ENCODE assay signal across 10 mouse cellular contexts in the genomic region with DNA sequence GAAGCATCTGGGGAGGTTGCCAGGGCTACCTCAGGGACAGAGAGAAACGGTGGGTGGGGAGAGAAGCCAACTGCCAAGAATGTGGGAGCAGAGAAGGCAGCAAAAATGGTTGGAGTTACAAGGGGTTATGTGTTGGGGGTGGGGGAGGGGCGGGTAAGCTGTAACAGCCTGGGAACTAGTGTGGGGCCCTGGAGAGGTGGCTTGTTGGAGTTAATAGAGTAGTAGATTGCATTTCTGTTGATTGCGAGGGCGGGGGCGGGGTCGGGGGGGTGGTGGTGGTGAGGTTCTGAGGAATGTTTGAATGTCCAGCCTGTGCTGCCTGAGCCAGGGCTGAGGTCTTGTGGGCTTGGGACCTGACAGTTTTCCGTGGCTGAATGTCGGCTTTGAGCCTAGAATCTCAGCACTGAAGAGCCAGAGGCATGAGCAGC. TPM values are rescaled to one million over a fixed set of nuclear protein-coding genes. Genes with fewer than 3 reads are reported as not detected.
DNase-seq lines count a peak whose midpoint lies in the region; ATAC-seq and TF ChIP-seq lines count a peak whose summit lies in the region.
"Had no signal": no experiment of that assay in that cellular context is flagged by ENCODE, and none has a peak within 500 bp of the region (broad histone marks: within the 10 kb centered on the region; RNA-seq: fewer than 3 reads in every experiment).

No protein-coding gene starts in this region.

- H3K9me3 ChIP-seq in heart, embryonic 15.5 days (replicated peaks) = no peaks in the 10 kb centered on the region
- no peaks in the 10 kb centered on the region for H3K9me3 ChIP-seq in forebrain, postnatal 0 days (ENCODE audit: low read length)
- H3K9me3 ChIP-seq: lung, embryonic 15.5 days had no signal

- no peak for DNase-seq in heart, adult 18-20 months
- peak; percentile 67 for DNase-seq in R1 (ENCODE audit: low read depth, low spot score)
- DNase-seq in forebrain, postnatal 0 days = peak; percentile 5
- peak; percentile 67 for DNase-seq in mesoderm, embryonic 11.5 days (ENCODE audit: low read depth, low spot score)
- DNase-seq in adrenal gland, postnatal 25 days = no peak
- DNase-seq in adrenal gland, postnatal 4 days (ENCODE audit: low spot score in 2 of 2) = no peak
- no peak for DNase-seq in spleen, adult 18-20 months
- DNase-seq: right cerebral cortex, postnatal 4 days had no signal

- H3K4me3 ChIP-seq in heart, embryonic 15.5 days = peak overlapping the region; percentile 11; the same call in 1 of the 2 replicates
- no peak overlapping the region for H3K4me3 ChIP-seq in forebrain, postnatal 0 days (ENCODE audit: low read depth, low read length)
- H3K4me3 ChIP-seq: lung, embryonic 15.5 days had no signal

- peak overlapping the region; percentile 13; the same call in 1 of the 2 replicates for H3K27ac ChIP-seq in heart, embryonic 15.5 days
- H3K27ac ChIP-seq in forebrain, postnatal 0 days (ENCODE audit: low read depth, low read length) = no peak overlapping the region
- H3K27ac ChIP-seq: lung, embryonic 15.5 days had no signal

- 19% methylated on average over 8 of the region's 8 CpGs for WGBS in heart, embryonic 15.5 days
- 39% methylated on average over 8 of the region's 8 CpGs for WGBS in forebrain, postnatal 0 days

- H3K9ac ChIP-seq in heart, embryonic 15.5 days = no peak overlapping the region
- H3K9ac ChIP-seq in forebrain, postnatal 0 days = no peak overlapping the region
- H3K9ac ChIP-seq: lung, embryonic 15.5 days had no signal

- H3K4me2 ChIP-seq in heart, embryonic 15.5 days = peak overlapping the region; percentile 48
- H3K4me2 ChIP-seq in forebrain, postnatal 0 days (ENCODE audit: low read depth) = no peak overlapping the region
- H3K4me2 ChIP-seq: lung, embryonic 15.5 days had no signal

- TF ChIP-seq CTCF in forebrain, postnatal 0 days (IDR thresholded peaks at IDR 0.05; ENCODE audit: low read depth) = no peak

- H3K4me1 ChIP-seq in heart, embryonic 15.5 days (replicated peaks) = peaks cover 19% of the 10 kb centered on the region
- 0 out of 2 replicates have a peak, but pooled peaks cover 6% of the 10 kb centered on the region for H3K4me1 ChIP-seq in forebrain, postnatal 0 days (ENCODE audit: insufficient read depth)

- peaks cover 13% of the 10 kb centered on the region for H3K36me3 ChIP-seq in heart, embryonic 15.5 days
- H3K36me3 ChIP-seq in forebrain, postnatal 0 days (ENCODE audit: insufficient read depth) = 0 out of 2 replicates have a peak, but pooled peaks cover 4% of the 10 kb centered on the region

- no peaks in the 10 kb centered on the region for H3K27me3 ChIP-seq in heart, embryonic 15.5 days
- H3K27me3 ChIP-seq in forebrain, postnatal 0 days (ENCODE audit: insufficient read depth, low read length) = no peaks in the 10 kb centered on the region
- H3K27me3 ChIP-seq: lung, embryonic 15.5 days had no signal

- ATAC-seq in heart, embryonic 15.5 days (replicated peaks; ENCODE audit: insufficient number of reproducible peaks, insufficient read depth, low FRiP score, low read depth) = 0 out of 2 replicates have a peak, but pooled peaks have one; percentile 27
- peak; percentile 61 for ATAC-seq in forebrain, postnatal 0 days

RNA-seq across cellular contexts. Expression of a gene that starts 5.5 kb away (rescaled TPM):
- polyA plus RNA-seq in heart, embryonic 15.5 days (2015; fragmentation: Nextera tagmentation; extraction: Ambion mirVana) = 19.6 and 20.6 TPM in 2 replicates
- 10 to 100 TPM; 12.9 to 17.3 TPM for total RNA-seq in heart, adult 18-20 months (2021)
- 14.8 and 18.9 TPM in 2 replicates for total RNA-seq in forebrain, postnatal 0 days (2014; rRNA removed)
- polyA plus RNA-seq in forebrain, postnatal 0 days (2015; fragmentation: Nextera tagmentation; extraction: Ambion mirVana) = 21.8 and 26.7 TPM in 2 replicates
- total RNA-seq in adrenal gland, postnatal 25 days (2021) = 15.9 and 19.6 TPM in 2 replicates
- 10 to 100 TPM; 22.7 to 24.1 TPM for total RNA-seq in adrenal gland, postnatal 4 days (2021)

RNA-seq across cellular contexts. Expression of a gene that starts 30.1 kb away (rescaled TPM):
- polyA plus RNA-seq in heart, embryonic 15.5 days (2015; fragmentation: Nextera tagmentation; extraction: Ambion mirVana) = 16.7 and 19.5 TPM in 2 replicates
- total RNA-seq in heart, adult 18-20 months (2021) = 10 to 100 TPM; 19.9 to 24.1 TPM
- 13.4 and 15.9 TPM in 2 replicates for total RNA-seq in forebrain, postnatal 0 days (2014; rRNA removed)
- 9.7 and 12.9 TPM in 2 replicates for polyA plus RNA-seq in forebrain, postnatal 0 days (2015; fragmentation: Nextera tagmentation; extraction: Ambion mirVana)
- total RNA-seq in adrenal gland, postnatal 25 days (2021) = 20.8 and 22.8 TPM in 2 replicates
- 10 to 100 TPM; 23.2 to 25.3 TPM for total RNA-seq in adrenal gland, postnatal 4 days (2021)

RNA-seq across cellular contexts. Expression of a gene that starts 41.3 kb away (rescaled TPM):
- polyA plus RNA-seq in heart, embryonic 15.5 days (2015; fragmentation: Nextera tagmentation; extraction: Ambion mirVana) = not detected in 2 replicates
- total RNA-seq in heart, adult 18-20 months (2021) = not detected
- total RNA-seq in forebrain, postnatal 0 days (2014; rRNA removed) = 1.8 and 3.0 TPM in 2 replicates
- 1.7 and 2.4 TPM in 2 replicates for polyA plus RNA-seq in forebrain, postnatal 0 days (2015; fragmentation: Nextera tagmentation; extraction: Ambion mirVana)
- total RNA-seq in adrenal gland, postnatal 25 days (2021) = not detected in 2 replicates
- total RNA-seq in adrenal gland, postnatal 4 days (2021) = not detected

Comparison
In these comparisons a context has a peak if more than half of its experiments do, and no peak if none do; other contexts are left out.
1. DNase-seq: peak in R1 (single experiment), forebrain, postnatal 0 days (single experiment) and mesoderm, embryonic 11.5 days (single experiment); none in heart, adult 18-20 months (0 of 2), adrenal gland, postnatal 25 days (single experiment), adrenal gland, postnatal 4 days (0 of 2) and spleen, adult 18-20 months (0 of 2).